Mouse (Mus musculus): Measurements from ENCODE around the gene Armc5. TPM values are rescaled to one million over a fixed set of nuclear protein-coding genes. Genes with fewer than 3 reads are reported as not detected.

Armc5 gene
- total RNA-seq, 1 experiment: 11.4 TPM

- Histone ChIP-seq H3K9me3 (ENCODE audit: control insufficient read depth, insufficient read depth, low read depth, low read length) (no peaks in the 10 kb centered on the region), H3K4me1 (ENCODE audit: control insufficient read depth in 2 of 2, insufficient read depth in 2 of 2, low read length in 2 of 2, poor library complexity in 1 of 2) (peaks cover 0 to 4% of the 10 kb centered on the region in 2 experiments; a peak in 1 of 4 replicates), H3K4me3 (ENCODE audit: insufficient read depth in 1 of 2, low read depth in 1 of 2, low read length in 2 of 2, poor library complexity in 1 of 2, severe bottlenecking in 1 of 2) (no peak overlapping the region), H3K9ac (ENCODE audit: insufficient read depth, low read depth, low read length, poor library complexity, severe bottlenecking) (no peak overlapping the region), H3K27ac (ENCODE audit: insufficient read depth, low read depth, low read length, poor library complexity, severe bottlenecking) (no peak overlapping the region), H3K36me3 (ENCODE audit: control insufficient read depth, insufficient read depth, low read length, poor library complexity, severe bottlenecking) (peaks cover 18% of the 10 kb centered on the region)
- no peak for DNase-seq (ENCODE audit: low read depth, low spot score)
- in situ Hi-C loops (cut with MboI; ENCODE audit: low sequenced_read_pairs in 2 of 2, unreplicated experiment in 2 of 2): no loop called here
- TF ChIP-seq CHD2 (IDR thresholded peaks at IDR 0.05; ENCODE audit: low read depth, low read length): no peak
Observed at GRCm38 (mm10) chr7:128240131-128240784, 3.1 kb downstream of the Armc5 start.

- Histone ChIP-seq H3K36me3 (ENCODE audit: control insufficient read depth, insufficient read depth, low read length, poor library complexity, severe bottlenecking) (peaks cover 18% of the 10 kb centered on the region), H3K9me3 (ENCODE audit: control insufficient read depth, insufficient read depth, low read depth, low read length) (no peaks in the 10 kb centered on the region), H3K9ac (ENCODE audit: insufficient read depth, low read depth, low read length, poor library complexity, severe bottlenecking) (no peak overlapping the region), H3K4me3 (ENCODE audit: insufficient read depth in 1 of 2, low read depth in 1 of 2, low read length in 2 of 2, poor library complexity in 1 of 2, severe bottlenecking in 1 of 2) (no peak overlapping the region), H3K4me1 (ENCODE audit: control insufficient read depth in 2 of 2, insufficient read depth in 2 of 2, low read length in 2 of 2, poor library complexity in 1 of 2) (peaks cover 2 to 4% of the 10 kb centered on the region in 2 experiments; a peak in 2 of 4 replicates), H3K27ac (ENCODE audit: insufficient read depth, low read depth, low read length, poor library complexity, severe bottlenecking) (no peak overlapping the region)
- TF ChIP-seq ZNF384 (IDR thresholded peaks at IDR 0.05; ENCODE audit: low read depth, low read length) (no peak), MAFK (IDR thresholded peaks at IDR 0.05; ENCODE audit: insufficient read depth, low read depth, low read length) (no peak), ZC3H11A (IDR thresholded peaks at IDR 0.05; ENCODE audit: borderline replicate concordance, low read depth, low read length) (no peak), HCFC1 (IDR thresholded peaks at IDR 0.05; ENCODE audit: borderline replicate concordance, insufficient read depth, low read length) (no peak), CHD2 (IDR thresholded peaks at IDR 0.05; ENCODE audit: low read depth, low read length) (no peak)
- in situ Hi-C loops (cut with MboI; ENCODE audit: low sequenced_read_pairs in 2 of 2, unreplicated experiment in 2 of 2): no loop called here
- DNase-seq (ENCODE audit: low read depth, low spot score): no peak
Observed at GRCm38 (mm10) chr7:128242331-128242730, 5.2 kb downstream of the Armc5 start.

- in situ Hi-C loops (cut with MboI; ENCODE audit: low sequenced_read_pairs in 2 of 2, unreplicated experiment in 2 of 2): no loop called here
- TF ChIP-seq HCFC1 (IDR thresholded peaks at IDR 0.05; ENCODE audit: borderline replicate concordance, insufficient read depth, low read length) (no peak), CHD2 (IDR thresholded peaks at IDR 0.05; ENCODE audit: low read depth, low read length) (no peak), ZC3H11A (IDR thresholded peaks at IDR 0.05; ENCODE audit: borderline replicate concordance, low read depth, low read length) (no peak), MAFK (IDR thresholded peaks at IDR 0.05; ENCODE audit: insufficient read depth, low read depth, low read length) (no peak), ZNF384 (IDR thresholded peaks at IDR 0.05; ENCODE audit: low read depth, low read length) (no peak)
- no peak for DNase-seq (ENCODE audit: low read depth, low spot score)
- peaks cover 2 to 4% of the 10 kb centered on the region in 2 experiments; a peak in 2 of 4 replicates for H3K4me1 ChIP-seq (ENCODE audit: control insufficient read depth in 2 of 2, insufficient read depth in 2 of 2, low read length in 2 of 2, poor library complexity in 1 of 2)
- no peaks in the 10 kb centered on the region for H3K9me3 ChIP-seq (ENCODE audit: control insufficient read depth, insufficient read depth, low read depth, low read length)
- H3K27ac ChIP-seq (ENCODE audit: insufficient read depth, low read depth, low read length, poor library complexity, severe bottlenecking): no peak overlapping the region
- peaks cover 19% of the 10 kb centered on the region for H3K36me3 ChIP-seq (ENCODE audit: control insufficient read depth, insufficient read depth, low read length, poor library complexity, severe bottlenecking)
- no peak overlapping the region for H3K9ac ChIP-seq (ENCODE audit: insufficient read depth, low read depth, low read length, poor library complexity, severe bottlenecking)
- no peak overlapping the region for H3K4me3 ChIP-seq (ENCODE audit: insufficient read depth in 1 of 2, low read depth in 1 of 2, low read length in 2 of 2, poor library complexity in 1 of 2, severe bottlenecking in 1 of 2)
Observed at GRCm38 (mm10) chr7:128243921-128244320, 6.8 kb downstream of the Armc5 start.

- Histone ChIP-seq H3K9me3 (ENCODE audit: control insufficient read depth, insufficient read depth, low read depth, low read length) (no peaks in the 10 kb centered on the region), H3K4me1 (ENCODE audit: control insufficient read depth in 2 of 2, insufficient read depth in 2 of 2, low read length in 2 of 2, poor library complexity in 1 of 2) (peaks cover 2% of the 10 kb centered on the region in 2 experiments; a peak in 2 of 4 replicates), H3K4me3 (ENCODE audit: insufficient read depth in 1 of 2, low read depth in 1 of 2, low read length in 2 of 2, poor library complexity in 1 of 2, severe bottlenecking in 1 of 2) (no peak overlapping the region), H3K36me3 (ENCODE audit: control insufficient read depth, insufficient read depth, low read length, poor library complexity, severe bottlenecking) (peaks cover 20% of the 10 kb centered on the region), H3K27ac (ENCODE audit: insufficient read depth, low read depth, low read length, poor library complexity, severe bottlenecking) (no peak overlapping the region), H3K9ac (ENCODE audit: insufficient read depth, low read depth, low read length, poor library complexity, severe bottlenecking) (no peak overlapping the region)
- in situ Hi-C loops (cut with MboI; ENCODE audit: low sequenced_read_pairs in 2 of 2, unreplicated experiment in 2 of 2): no loop called here
- TF ChIP-seq ZNF384 (IDR thresholded peaks at IDR 0.05; ENCODE audit: low read depth, low read length): no peak
- TF ChIP-seq MAFK (IDR thresholded peaks at IDR 0.05; ENCODE audit: insufficient read depth, low read depth, low read length): no peak
- TF ChIP-seq CHD2 (IDR thresholded peaks at IDR 0.05; ENCODE audit: low read depth, low read length): no peak
- DNase-seq (ENCODE audit: low read depth, low spot score): no peak
Observed at GRCm38 (mm10) chr7:128244410-128245025, 7.4 kb downstream of the Armc5 start.
